ENCODE assay signal across 8 mouse cellular contexts in the genomic region with DNA sequence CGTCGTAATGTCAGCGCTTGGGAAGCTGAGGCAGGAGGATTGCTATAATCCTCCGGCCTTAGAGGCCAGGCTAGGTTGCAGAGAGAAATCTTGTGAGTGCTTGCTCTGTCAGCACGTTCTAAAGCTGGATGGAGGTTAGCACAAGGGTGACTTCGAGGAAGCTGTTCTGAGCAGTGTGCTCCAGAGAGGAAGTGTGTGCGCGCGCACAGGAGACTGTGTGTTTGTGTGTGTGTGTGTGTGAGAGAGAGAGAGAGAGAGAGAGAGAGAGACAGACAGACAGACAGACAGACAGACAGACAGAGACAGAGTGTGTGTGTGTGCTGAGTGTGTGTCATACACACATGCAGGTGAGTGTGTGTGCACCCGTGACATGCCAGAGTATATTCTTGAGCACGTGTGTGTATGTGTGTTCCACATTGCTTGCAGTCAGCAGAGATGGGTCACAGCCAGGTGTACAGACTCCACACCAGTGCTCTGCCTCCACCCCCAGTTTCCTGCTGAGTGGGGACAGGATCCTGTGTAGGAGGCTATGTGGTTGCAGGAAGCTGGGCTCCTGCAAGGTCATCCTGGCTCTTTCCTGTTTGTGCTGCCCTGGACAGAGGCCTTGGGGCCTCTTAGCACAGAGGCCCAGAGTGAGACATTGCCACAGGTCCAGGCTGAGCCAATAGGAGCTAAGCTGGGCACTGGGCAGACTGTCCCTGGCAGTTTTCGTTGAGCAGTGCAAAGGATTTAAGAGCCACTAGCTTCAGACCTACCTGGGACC. TPM values are rescaled to one million over a fixed set of nuclear protein-coding genes. Genes with fewer than 3 reads are reported as not detected.
DNase-seq lines count a peak whose midpoint lies in the region; ATAC-seq and TF ChIP-seq lines count a peak whose summit lies in the region.

No protein-coding gene starts in this region.

- no peak for TF ChIP-seq POLR2A in spleen, adult 2 months (IDR thresholded peaks at IDR 0.05; ENCODE audit: low read depth, low read length)
- no peak for TF ChIP-seq POLR2A in thymus, adult 2 months (IDR thresholded peaks at IDR 0.05; ENCODE audit: control insufficient read depth, extremely low read depth, insufficient read depth, low read length, poor library complexity)

- H3K36me3 ChIP-seq in spleen, adult 2 months (ENCODE audit: control insufficient read depth, insufficient read depth, low read length) = no peaks in the 10 kb centered on the region
- peaks cover 18% of the 10 kb centered on the region for H3K36me3 ChIP-seq in liver, embryonic 12.5 days
- H3K36me3 ChIP-seq in thymus, adult 2 months (ENCODE audit: control insufficient read depth, insufficient read depth, low read length) = no peaks in the 10 kb centered on the region
- H3K36me3 ChIP-seq in midbrain, embryonic 16.5 days (ENCODE audit: control insufficient read depth, insufficient read depth, low read length) = no peaks in the 10 kb centered on the region

- no peaks in the 10 kb centered on the region for H3K27me3 ChIP-seq in spleen, adult 2 months (ENCODE audit: control insufficient read depth, insufficient read depth, low read length)
- no peaks in the 10 kb centered on the region for H3K27me3 ChIP-seq in liver, embryonic 12.5 days (replicated peaks)
- H3K27me3 ChIP-seq in thymus, adult 2 months (ENCODE audit: control insufficient read depth, insufficient read depth, low read length) = no peaks in the 10 kb centered on the region
- no peaks in the 10 kb centered on the region for H3K27me3 ChIP-seq in midbrain, embryonic 16.5 days (ENCODE audit: control insufficient read depth, insufficient read depth, low read depth, low read length)

- ATAC-seq in liver, embryonic 12.5 days = no peak
- ATAC-seq in midbrain, embryonic 16.5 days = no peak

- peak overlapping the region; percentile 32; the same call in 1 of the 2 replicates for H3K9ac ChIP-seq in liver, embryonic 12.5 days
- no peak overlapping the region for H3K9ac ChIP-seq in midbrain, embryonic 16.5 days (ENCODE audit: low read depth, low read length)

- H3K4me3 ChIP-seq in spleen, adult 2 months (ENCODE audit: extremely low read depth, insufficient read depth, insufficient read length) = no peak overlapping the region
- no peak overlapping the region for H3K4me3 ChIP-seq in liver, embryonic 12.5 days
- H3K4me3 ChIP-seq in thymus, adult 2 months (ENCODE audit: control insufficient read depth, insufficient read depth, low read length) = no peak overlapping the region
- no peak overlapping the region for H3K4me3 ChIP-seq in midbrain, embryonic 16.5 days (ENCODE audit: low read depth, low read length)

- 35% methylated on average over 12 of the region's 12 CpGs for WGBS in spleen, adult 2 months
- 56% methylated on average over 12 of the region's 12 CpGs for WGBS in liver, embryonic 12.5 days (ENCODE audit: insufficient replicate concordance)
- WGBS in thymus, adult 2 months = 28% methylated on average over 12 of the region's 12 CpGs
- WGBS in midbrain, embryonic 16.5 days = 89% methylated on average over 12 of the region's 12 CpGs

- no peak for TF ChIP-seq CTCF in spleen, adult 2 months (IDR thresholded peaks at IDR 0.05; ENCODE audit: extremely low read depth, insufficient read depth, insufficient read length, insufficient replicate concordance)
- TF ChIP-seq CTCF in thymus, adult 2 months (IDR thresholded peaks at IDR 0.05; ENCODE audit: borderline replicate concordance, control insufficient read depth, extremely low read depth, insufficient read depth, low read length, poor library complexity) = no peak

- DNase-seq in spleen, adult 2 months (ENCODE audit: low read depth in 1 of 2, low spot score in 2 of 2) = no peak
- no peak for DNase-seq in spleen, postnatal 4 days (ENCODE audit: low spot score in 2 of 2)
- peak; percentile 55 to 64 for DNase-seq in heart, postnatal 14 days
- peak; percentile 60 for DNase-seq in thymus, adult 2 months
- no peak for DNase-seq in cerebellum, adult 18-20 months
- no peak for DNase-seq in layer of hippocampus, adult 8-10 months (ENCODE audit: low spot score in 2 of 2)

- no peak overlapping the region; the same call in 1 of the 2 replicates for H3K4me2 ChIP-seq in liver, embryonic 12.5 days
- no peak overlapping the region for H3K4me2 ChIP-seq in midbrain, embryonic 16.5 days (ENCODE audit: low read length)

- H3K4me1 ChIP-seq in spleen, adult 2 months (ENCODE audit: control insufficient read depth, insufficient read depth, insufficient read length) = peaks cover 50% of the 10 kb centered on the region
- peaks cover 87% of the 10 kb centered on the region for H3K4me1 ChIP-seq in liver, embryonic 12.5 days
- peaks cover 69% of the 10 kb centered on the region for H3K4me1 ChIP-seq in thymus, adult 2 months (replicated peaks; ENCODE audit: control insufficient read depth, insufficient read depth, low read length)
- H3K4me1 ChIP-seq in midbrain, embryonic 16.5 days (ENCODE audit: control insufficient read depth, insufficient read depth, low read length) = peaks cover 6% of the 10 kb centered on the region

- no peaks in the 10 kb centered on the region for H3K9me3 ChIP-seq in liver, embryonic 12.5 days (replicated peaks)
- H3K9me3 ChIP-seq in midbrain, embryonic 16.5 days (replicated peaks; ENCODE audit: control insufficient read depth, low read length, poor library complexity, severe bottlenecking) = no peaks in the 10 kb centered on the region

- intact Hi-C loops in heart, postnatal 14 days (cut with DNase I) = no loop called here

- peak overlapping the region; percentile 35 for H3K27ac ChIP-seq in spleen, adult 2 months (ENCODE audit: insufficient read depth, low read length)
- peak overlapping the region; percentile 78 for H3K27ac ChIP-seq in liver, embryonic 12.5 days
- H3K27ac ChIP-seq in thymus, adult 2 months (ENCODE audit: control insufficient read depth, insufficient read depth, low read length) = peak overlapping the region; percentile 41
- H3K27ac ChIP-seq in midbrain, embryonic 16.5 days (ENCODE audit: low read length) = no peak overlapping the region

RNA-seq across cellular contexts. Expression of a gene that starts 21.9 kb away (rescaled TPM):
- polyA plus RNA-seq in spleen, adult 2 months (2012; rRNA removed) = 102 and 108 TPM in 2 replicates
- total RNA-seq in heart, postnatal 14 days (2021) = 10 to 100 TPM; 50.6 to 55.5 TPM
- polyA plus RNA-seq in liver, embryonic 12.5 days (2016; fragmentation: Nextera tagmentation; extraction: Ambion mirVana) = 40.5 and 45.1 TPM in 2 replicates
- 62.7 and 63.5 TPM in 2 replicates for polyA plus RNA-seq in thymus, adult 2 months (2012; rRNA removed)
- 26.2 and 34.5 TPM in 2 replicates for polyA plus RNA-seq in midbrain, embryonic 16.5 days (2015; fragmentation: Nextera tagmentation; extraction: Ambion mirVana)
- total RNA-seq in layer of hippocampus, adult 8-10 months (2022) = 10 to 100 TPM; 33.0 to 49.0 (median 39.5) TPM

RNA-seq across cellular contexts. Expression of a gene that starts 27.8 kb away (rescaled TPM):
- 29.8 and 36.5 TPM in 2 replicates for polyA plus RNA-seq in spleen, adult 2 months (2012; rRNA removed)
- total RNA-seq in heart, postnatal 14 days (2021) = 10 to 100 TPM; 18.8 to 19.5 TPM
- 19.7 and 20.7 TPM in 2 replicates for polyA plus RNA-seq in liver, embryonic 12.5 days (2016; fragmentation: Nextera tagmentation; extraction: Ambion mirVana)
- polyA plus RNA-seq in thymus, adult 2 months (2012; rRNA removed) = 58.9 and 63.2 TPM in 2 replicates
- polyA plus RNA-seq in midbrain, embryonic 16.5 days (2015; fragmentation: Nextera tagmentation; extraction: Ambion mirVana) = 37.0 and 37.2 TPM in 2 replicates
- total RNA-seq in layer of hippocampus, adult 8-10 months (2022) = 10 to 100 TPM; 40.5 to 43.7 (median 42.7) TPM

RNA-seq across cellular contexts. Expression of a gene that starts 42.8 kb away (rescaled TPM):
- 0.25 and 0.46 TPM in 2 replicates for polyA plus RNA-seq in spleen, adult 2 months (2012; rRNA removed)
- total RNA-seq in heart, postnatal 14 days (2021) = 1 to 10 TPM; 1.4 to 1.9 TPM
- 0.15 and 0.16 TPM in 2 replicates for polyA plus RNA-seq in liver, embryonic 12.5 days (2016; fragmentation: Nextera tagmentation; extraction: Ambion mirVana)
- polyA plus RNA-seq in thymus, adult 2 months (2012; rRNA removed) = 0.15 and 0.40 TPM in 2 replicates
- polyA plus RNA-seq in midbrain, embryonic 16.5 days (2015; fragmentation: Nextera tagmentation; extraction: Ambion mirVana) = 5.1 and 5.8 TPM in 2 replicates
- 1 to 10 TPM; 3.5 to 6.2 (median 4.4) TPM for total RNA-seq in layer of hippocampus, adult 8-10 months (2022)

RNA-seq across cellular contexts. Expression of a gene that starts 44.4 kb away (rescaled TPM):
- polyA plus RNA-seq in spleen, adult 2 months (2012; rRNA removed) = 30.8 and 33.6 TPM in 2 replicates
- total RNA-seq in heart, postnatal 14 days (2021) = 1 to 10 TPM; 8.4 to 9.4 TPM
- 23.1 and 26.1 TPM in 2 replicates for polyA plus RNA-seq in liver, embryonic 12.5 days (2016; fragmentation: Nextera tagmentation; extraction: Ambion mirVana)
- polyA plus RNA-seq in thymus, adult 2 months (2012; rRNA removed) = 56.2 and 64.4 TPM in 2 replicates
- 51.7 and 56.8 TPM in 2 replicates for polyA plus RNA-seq in midbrain, embryonic 16.5 days (2015; fragmentation: Nextera tagmentation; extraction: Ambion mirVana)
- total RNA-seq in layer of hippocampus, adult 8-10 months (2022) = 10 to 100 TPM; 26.1 to 30.5 (median 28.1) TPM

RNA-seq across cellular contexts. Expression of a gene that starts 44.5 kb away (rescaled TPM):
- polyA plus RNA-seq in spleen, adult 2 months (2012; rRNA removed) = 36.9 and 45.9 TPM in 2 replicates
- total RNA-seq in heart, postnatal 14 days (2021) = 10 to 100 TPM; 14.6 to 15.9 TPM
- polyA plus RNA-seq in liver, embryonic 12.5 days (2016; fragmentation: Nextera tagmentation; extraction: Ambion mirVana) = 17.2 and 18.7 TPM in 2 replicates
- polyA plus RNA-seq in thymus, adult 2 months (2012; rRNA removed) = 41.8 and 52.8 TPM in 2 replicates
- 41.8 and 45.6 TPM in 2 replicates for polyA plus RNA-seq in midbrain, embryonic 16.5 days (2015; fragmentation: Nextera tagmentation; extraction: Ambion mirVana)
- total RNA-seq in layer of hippocampus, adult 8-10 months (2022) = 10 to 100 TPM; 37.3 to 45.1 (median 39.2) TPM

Comparison
In these comparisons a context has a peak if more than half of its experiments do, and no peak if none do; other contexts are left out.
1. DNase-seq: peak in heart, postnatal 14 days (2 of 2) and thymus, adult 2 months (single experiment); none in spleen, adult 2 months (0 of 2), spleen, postnatal 4 days (0 of 2), cerebellum, adult 18-20 months (0 of 2) and layer of hippocampus, adult 8-10 months (0 of 2).